Mouse (Mus musculus) MEL (cell line): ENCODE results near the gene Cetn3.

Source experiments
- CTCF ChIP-seq, 3 experiments: IDR thresholded peaks in 2 of 3; conservative IDR thresholded peaks in 1 of 3; 2 replicates each; pipeline ENCODE4 v1.5.1; 2011 to 2012; ENCODE audit warnings: low read length in 3 of 3, low read depth in 2 of 3, mild to moderate bottlenecking in 2 of 3, improper control_type of control experiment in 1 of 3, inconsistent platforms in 1 of 3, mixed read lengths in 1 of 3, moderate library complexity in 1 of 3; ENCODE audit not compliant: control insufficient read depth in 1 of 3, insufficient read depth in 1 of 3, poor library complexity in 1 of 3, severe bottlenecking in 1 of 3
- GATA1 ChIP-seq: IDR thresholded peaks from 2 replicates; pipeline ENCODE4 v1.6.1; 2011; ENCODE audit warnings: low read depth, low read length, improper control_type of control experiment
- TAL1 ChIP-seq: IDR thresholded peaks from 2 replicates; pipeline ENCODE4 v1.6.1; 2012; ENCODE audit warnings: mild to moderate bottlenecking, inconsistent platforms, low read length, moderate library complexity, mixed read lengths

GRCm38 (mm10) chr13:81828486-81828885 is 45.6 kb downstream of the Cetn3 start:
- no peak for TF ChIP-seq TAL1
- TF ChIP-seq CTCF (IDR thresholded peaks at IDR 0.05 in 2 of 3, conservative IDR thresholded peaks at IDR 0.05 in 1 of 3; ENCODE audit: control insufficient read depth in 1 of 3, insufficient read depth in 1 of 3, low read depth in 2 of 3, low read length in 3 of 3, poor library complexity in 1 of 3, severe bottlenecking in 1 of 3) = no peak
- no peak for TF ChIP-seq GATA1
